Mouse (Mus musculus): ENCODE measurements around the gene 2610008E11Rik. TPM values are rescaled to one million over a fixed set of nuclear protein-coding genes. Genes with fewer than 3 reads are reported as not detected.
A peak's percentile ranks its signal among the peaks of the same experiment; 100 is the strongest.
"Not testable (repeated sequence)": the region's sequence is repeated elsewhere in the genome, so short reads cannot be mapped to it uniquely, and the experiment has no call there.

2610008E11Rik gene
- polyA plus RNA-seq, 1 experiment from 2014 or later = 32.0 TPM

GRCm38 (mm10) chr10:79089000-79089399, 8.4 kb downstream of the 2610008E11Rik start:
- Histone ChIP-seq H3K27ac (ENCODE audit: low read length) (no peak overlapping the region), H3K4me2 (ENCODE audit: low read depth, low read length) (no peak overlapping the region), H3K36me3 (ENCODE audit: control insufficient read depth, insufficient read depth, low read length) (peaks cover 51% of the 10 kb centered on the region), H3K4me1 (replicated peaks; ENCODE audit: control insufficient read depth, insufficient read depth, low read length) (no peaks in the 10 kb centered on the region), H3K4me3 (ENCODE audit: low read length) (no peak overlapping the region), H3K9me3 (ENCODE audit: control insufficient read depth, low read length) (no peaks in the 10 kb centered on the region), H3K27me3 (ENCODE audit: control insufficient read depth, insufficient read depth, low read depth, low read length) (no peaks in the 10 kb centered on the region), H3K9ac (ENCODE audit: low read length) (no peak overlapping the region)
- peak; percentile 60 for ATAC-seq (ENCODE audit: low read depth)
- WGBS = 62% methylated on average over 4 of the region's 4 CpGs

GRCm38 (mm10) chr10:79086577-79086976, 10.8 kb downstream of the 2610008E11Rik start:
- H3K36me3 ChIP-seq (ENCODE audit: control insufficient read depth, insufficient read depth, low read length) = peaks cover 33% of the 10 kb centered on the region
- no peaks in the 10 kb centered on the region for H3K4me1 ChIP-seq (replicated peaks; ENCODE audit: control insufficient read depth, insufficient read depth, low read length)
- no peak overlapping the region for H3K27ac ChIP-seq (ENCODE audit: low read length)
- WGBS = 96% methylated on average over 2 of the region's 2 CpGs
- H3K9me3 ChIP-seq (ENCODE audit: control insufficient read depth, low read length) = no peaks in the 10 kb centered on the region
- no peak overlapping the region for H3K4me3 ChIP-seq (ENCODE audit: low read length)
- no peaks in the 10 kb centered on the region for H3K27me3 ChIP-seq (ENCODE audit: control insufficient read depth, insufficient read depth, low read depth, low read length)
- ATAC-seq (ENCODE audit: low read depth) = no peak
- H3K9ac ChIP-seq (ENCODE audit: low read length) = no peak overlapping the region
- H3K4me2 ChIP-seq (ENCODE audit: low read depth, low read length) = no peak overlapping the region

- not testable (repeated sequence) for H3K9me3 ChIP-seq (ENCODE audit: control insufficient read depth, low read length); H3K4me2 ChIP-seq (ENCODE audit: low read depth, low read length); H3K27me3 ChIP-seq (ENCODE audit: control insufficient read depth, insufficient read depth, low read depth, low read length); H3K27ac ChIP-seq (ENCODE audit: low read length); H3K9ac ChIP-seq (ENCODE audit: low read length); H3K4me3 ChIP-seq (ENCODE audit: low read length); ATAC-seq (ENCODE audit: low read depth); H3K4me1 ChIP-seq (replicated peaks; ENCODE audit: control insufficient read depth, insufficient read depth, low read length)
- WGBS = 37% methylated on average over 3 of the region's 3 CpGs
- peaks cover 11% of the 10 kb centered on the region for H3K36me3 ChIP-seq (ENCODE audit: control insufficient read depth, insufficient read depth, low read length)
These were observed 40.0 kb downstream of the 2610008E11Rik start for GRCm38 (mm10) chr10:79057370-79057769.

GRCm38 (mm10) chr10:79042457-79042856, 54.9 kb downstream of the 2610008E11Rik start:
- not testable (repeated sequence) for H3K4me2 ChIP-seq (ENCODE audit: low read depth, low read length); H3K9me3 ChIP-seq (ENCODE audit: control insufficient read depth, low read length); H3K36me3 ChIP-seq (ENCODE audit: control insufficient read depth, insufficient read depth, low read length); H3K4me1 ChIP-seq (replicated peaks; ENCODE audit: control insufficient read depth, insufficient read depth, low read length); H3K9ac ChIP-seq (ENCODE audit: low read length); H3K27ac ChIP-seq (ENCODE audit: low read length); H3K4me3 ChIP-seq (ENCODE audit: low read length); ATAC-seq (ENCODE audit: low read depth); H3K27me3 ChIP-seq (ENCODE audit: control insufficient read depth, insufficient read depth, low read depth, low read length)
- WGBS = 70% methylated on average over 2 of the region's 2 CpGs

- Histone ChIP-seq H3K36me3 (ENCODE audit: control insufficient read depth, insufficient read depth, low read length) (no peaks in the 10 kb centered on the region), H3K4me2 (ENCODE audit: low read depth, low read length) (no peak within 1 kb of the TSS), H3K9ac (ENCODE audit: low read length) (no peak within 1 kb of the TSS), H3K9me3 (ENCODE audit: control insufficient read depth, low read length) (no peaks in the 10 kb centered on the region), H3K27me3 (ENCODE audit: control insufficient read depth, insufficient read depth, low read depth, low read length) (no peaks in the 10 kb centered on the region), H3K4me1 (replicated peaks; ENCODE audit: control insufficient read depth, insufficient read depth, low read length) (no peaks in the 10 kb centered on the region), H3K4me3 (ENCODE audit: low read length) (no peak within 1 kb of the TSS), H3K27ac (ENCODE audit: low read length) (no peak within 1 kb of the TSS)
- no peak for ATAC-seq (ENCODE audit: low read depth)
These were observed 69.0 kb downstream of the 2610008E11Rik start, which contains the start of gene Olfr57 for GRCm38 (mm10) chr10:79028441-79028840. TSS of gene Olfr57 (plus strand) at chr10:79028741.

Other genes starting within 250 kb of the 2610008E11Rik start
- gene Olfr1356, start 245.4 kb downstream of the 2610008E11Rik start, polyA plus RNA-seq (2015; fragmentation: Nextera tagmentation; extraction: Ambion mirVana) = not detected in 2 replicates
- gene Olfr1355, start 222.1 kb downstream of the 2610008E11Rik start, polyA plus RNA-seq (2015; fragmentation: Nextera tagmentation; extraction: Ambion mirVana) = not detected in 2 replicates
- not detected in 2 replicates for gene Olfr1354, start 184.4 kb downstream of the 2610008E11Rik start, polyA plus RNA-seq (2015; fragmentation: Nextera tagmentation; extraction: Ambion mirVana)
- not detected in 2 replicates for gene Olfr8, start 147.0 kb downstream of the 2610008E11Rik start, polyA plus RNA-seq (2015; fragmentation: Nextera tagmentation; extraction: Ambion mirVana)
- gene Olfr1353, start 134.3 kb downstream of the 2610008E11Rik start, polyA plus RNA-seq (2015; fragmentation: Nextera tagmentation; extraction: Ambion mirVana) = not detected in 2 replicates
- not detected in 2 replicates for gene Olfr1352, start 116.5 kb downstream of the 2610008E11Rik start, polyA plus RNA-seq (2015; fragmentation: Nextera tagmentation; extraction: Ambion mirVana)
- gene Olfr1351, start 85.1 kb downstream of the 2610008E11Rik start, polyA plus RNA-seq (2015; fragmentation: Nextera tagmentation; extraction: Ambion mirVana) = not detected in 2 replicates
- gene Olfr57, start 68.9 kb downstream of the 2610008E11Rik start, polyA plus RNA-seq (2015; fragmentation: Nextera tagmentation; extraction: Ambion mirVana) = not detected in 2 replicates
- not detected in 2 replicates for gene Vmn2r80, start 51.2 kb upstream of the 2610008E11Rik start, polyA plus RNA-seq (2015; fragmentation: Nextera tagmentation; extraction: Ambion mirVana)
- gene Vmn2r81, start 150.1 kb upstream of the 2610008E11Rik start, polyA plus RNA-seq (2015; fragmentation: Nextera tagmentation; extraction: Ambion mirVana) = not detected in 2 replicates